Mouse (Mus musculus) forebrain, embryonic 16.5 days (tissue): ENCODE measurements around the gene Trio. TPM values are rescaled to one million over a fixed set of nuclear protein-coding genes. Genes with fewer than 3 reads are reported as not detected.
A peak's percentile ranks its signal among the peaks of the same experiment; 100 is the strongest.

Experiments
- ATAC-seq: fragments of 200-750 bp; cut with Nextera tagmentation; 2 replicates; pipeline ENCODE4 v1.8.0; 2017; ENCODE audit warnings: mild to moderate bottlenecking, moderate library complexity
- H3K27ac ChIP-seq: fragments of 300-500 bp; sonication (generic); 2 replicates; pipeline ENCODE4 v1.5.1; 2014; ENCODE audit warnings: low read length, control low read depth
- H3K27me3 ChIP-seq: fragments of 300-500 bp; sonication (generic); replicated peaks from 2 replicates; pipeline ENCODE4 v1.6.1; 2014; ENCODE audit warnings: low read length; ENCODE audit not compliant: control insufficient read depth, insufficient read depth
- H3K36me3 ChIP-seq: fragments of 300-500 bp; sonication (generic); 2 replicates; pipeline ENCODE4 v1.6.1; 2014; ENCODE audit not compliant: control insufficient read depth, insufficient read depth
- H3K4me1 ChIP-seq: fragments of 300-500 bp; sonication (generic); replicated peaks from 2 replicates; pipeline ENCODE4 v1.6.1; 2014; ENCODE audit warnings: low read length; ENCODE audit not compliant: control insufficient read depth, insufficient read depth
- H3K4me2 ChIP-seq: fragments of 300-500 bp; sonication (generic); 2 replicates; pipeline ENCODE4 v1.6.1; 2014; ENCODE audit warnings: mild to moderate bottlenecking, low read length, control low read depth
- H3K4me3 ChIP-seq: fragments of 300-500 bp; sonication (generic); replicated peaks from 2 replicates; pipeline ENCODE4 v1.5.1; 2014; ENCODE audit warnings: mild to moderate bottlenecking, low read length, control low read depth
- H3K9ac ChIP-seq: fragments of 300-500 bp; sonication (generic); replicated peaks from 2 replicates; pipeline ENCODE4 v1.6.1; 2014; ENCODE audit warnings: low read depth, low read length, control low read depth
- H3K9me3 ChIP-seq: fragments of 300-500 bp; sonication (generic); 2 replicates; pipeline ENCODE4 v1.6.1; 2016; ENCODE audit warnings: low read length; ENCODE audit not compliant: control insufficient read depth
- WGBS: fragments of 180-500 bp; shearing (Covaris S2); extraction: QIAGEN DNeasy Blood & Tissue Kit; methylation state at CpG from one replicate; pipeline ENCODE4 v1.1.7; 2014; 5-methylcytosine and 5-hydroxymethylcytosine counted together
- polyA plus RNA-seq: library from polyadenylated mRNA; unstranded; fragments of >200 nt; fragmentation: Nextera tagmentation; extraction: Ambion mirVana; gene quantifications from 2 replicates; pipeline ENCODE4 v1.2.1, GENCODE M21; 2015

Trio gene
- polyA plus RNA-seq, 1 experiment from 2014 or later: 42.6 TPM

DNA sequence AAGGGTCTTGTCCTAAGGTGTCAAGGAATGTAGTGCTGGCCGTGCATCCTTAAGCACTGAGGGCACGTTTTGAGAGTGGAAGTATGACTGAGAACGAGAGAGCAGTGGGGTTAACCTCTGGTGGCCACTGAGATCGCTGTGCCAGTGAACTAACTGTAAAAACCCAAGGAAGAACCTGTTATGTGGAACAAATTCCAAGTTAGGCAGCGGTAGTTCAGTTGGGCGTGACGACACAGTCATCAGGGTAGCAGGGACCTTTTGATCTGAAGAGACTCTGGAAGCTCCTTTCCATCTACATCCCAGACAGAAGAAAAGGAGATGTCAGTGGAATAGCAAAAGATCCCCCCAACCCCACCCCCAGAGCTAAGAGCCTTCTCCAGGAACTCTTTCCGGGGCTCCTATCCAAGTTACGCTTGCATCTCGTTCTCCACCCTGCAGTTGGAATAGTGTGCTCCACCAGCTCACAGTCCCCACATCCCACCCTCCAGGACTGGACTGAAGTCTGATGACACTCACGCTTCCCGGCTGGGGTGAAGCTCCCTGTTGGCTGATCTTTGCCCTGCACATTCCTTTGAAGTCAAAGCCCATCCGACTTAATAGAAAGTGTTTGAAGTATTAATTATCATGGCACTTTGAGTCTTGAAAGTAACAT, 38.6 kb upstream of the Trio start:
- no peak overlapping the region for H3K4me3 ChIP-seq
- H3K36me3 ChIP-seq: no peaks in the 10 kb centered on the region
- H3K9ac ChIP-seq: no peak overlapping the region
- no peaks in the 10 kb centered on the region for H3K9me3 ChIP-seq
- H3K4me1 ChIP-seq: no peaks in the 10 kb centered on the region
- no peak overlapping the region for H3K27ac ChIP-seq
- H3K27me3 ChIP-seq: no peaks in the 10 kb centered on the region
- WGBS: 82% methylated on average over 13 of the region's 13 CpGs
- no peak for ATAC-seq
- no peak overlapping the region for H3K4me2 ChIP-seq

DNA sequence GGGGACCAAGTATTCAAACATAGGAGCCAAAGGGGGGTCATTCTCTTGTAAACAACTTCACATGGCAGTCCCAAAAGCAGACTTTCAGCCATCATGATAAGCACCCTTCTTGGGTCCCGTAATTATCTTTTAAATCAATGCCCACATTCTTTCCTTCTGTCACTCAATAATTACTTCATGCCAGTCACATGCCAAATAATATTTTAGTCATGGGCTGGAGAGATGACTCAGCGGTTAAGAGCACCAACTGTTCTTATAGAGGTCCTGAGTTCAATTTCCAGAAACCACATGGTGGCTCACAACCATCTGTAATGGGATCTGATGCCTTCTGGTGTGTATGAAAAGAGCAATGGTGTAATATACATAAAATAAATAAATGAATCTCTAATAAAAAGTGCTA, 37.8 kb upstream of the Trio start:
- 92% methylated on average over 2 of the region's 2 CpGs for WGBS
- Histone ChIP-seq H3K9me3 (no peaks in the 10 kb centered on the region), H3K27ac (no peak overlapping the region), H3K27me3 (no peaks in the 10 kb centered on the region), H3K4me1 (no peaks in the 10 kb centered on the region), H3K36me3 (no peaks in the 10 kb centered on the region), H3K4me2 (no peak overlapping the region), H3K4me3 (no peak overlapping the region), H3K9ac (no peak overlapping the region)
- no peak for ATAC-seq

GRCm38 (mm10) chr15:28062016-28062415, 36.4 kb upstream of the Trio start:
- no peaks in the 10 kb centered on the region for H3K4me1 ChIP-seq
- WGBS: 98% methylated on average over 3 of the region's 3 CpGs
- H3K36me3 ChIP-seq: no peaks in the 10 kb centered on the region
- no peak overlapping the region for H3K4me3 ChIP-seq
- no peak overlapping the region for H3K9ac ChIP-seq
- H3K27ac ChIP-seq: no peak overlapping the region
- H3K27me3 ChIP-seq: no peaks in the 10 kb centered on the region
- ATAC-seq: no peak
- H3K9me3 ChIP-seq: no peaks in the 10 kb centered on the region
- no peak overlapping the region for H3K4me2 ChIP-seq

DNA sequence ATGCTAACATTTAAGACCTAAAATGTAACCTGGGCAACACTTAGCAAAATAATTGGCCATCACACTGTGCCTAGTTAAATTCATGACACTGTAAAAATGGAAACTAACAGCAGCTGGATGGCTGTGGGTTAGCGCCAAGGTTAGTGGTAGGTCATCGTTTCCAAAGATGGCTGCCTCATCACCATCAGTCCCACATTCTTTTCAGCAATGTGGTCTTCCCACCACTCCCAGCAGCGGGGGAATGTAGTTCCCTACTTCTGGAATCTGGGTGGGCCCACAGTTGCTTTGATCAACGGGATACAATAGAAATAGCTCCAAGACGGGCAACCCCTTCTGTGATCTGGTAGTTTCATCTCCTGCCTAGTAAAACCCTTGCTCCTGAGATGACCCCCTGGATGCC, 35.3 kb upstream of the Trio start:
- no peak for ATAC-seq
- H3K4me1 ChIP-seq: no peaks in the 10 kb centered on the region
- H3K4me2 ChIP-seq: no peak overlapping the region
- no peaks in the 10 kb centered on the region for H3K9me3 ChIP-seq
- 86% methylated on average over 5 of the region's 5 CpGs for WGBS
- H3K36me3 ChIP-seq: no peaks in the 10 kb centered on the region
- H3K9ac ChIP-seq: no peak overlapping the region
- no peak overlapping the region for H3K27ac ChIP-seq
- no peak overlapping the region for H3K4me3 ChIP-seq
- H3K27me3 ChIP-seq: no peaks in the 10 kb centered on the region

- H3K4me2 ChIP-seq: no peak overlapping the region
- H3K9ac ChIP-seq: no peak overlapping the region
- H3K9me3 ChIP-seq: no peaks in the 10 kb centered on the region
- 47% methylated on average over 6 of the region's 6 CpGs for WGBS
- H3K36me3 ChIP-seq: no peaks in the 10 kb centered on the region
- H3K4me1 ChIP-seq: no peaks in the 10 kb centered on the region
- H3K4me3 ChIP-seq: no peak overlapping the region
- H3K27ac ChIP-seq: no peak overlapping the region
- ATAC-seq: no peak
- H3K27me3 ChIP-seq: no peaks in the 10 kb centered on the region
These were observed 34.8 kb upstream of the Trio start for GRCm38 (mm10) chr15:28060423-28060822.

- Histone ChIP-seq H3K4me3 (no peak overlapping the region), H3K36me3 (no peaks in the 10 kb centered on the region), H3K4me1 (no peaks in the 10 kb centered on the region), H3K27ac (no peak overlapping the region), H3K27me3 (no peaks in the 10 kb centered on the region), H3K9me3 (no peaks in the 10 kb centered on the region), H3K4me2 (no peak overlapping the region), H3K9ac (no peak overlapping the region)
- ATAC-seq: no peak
- 32% methylated on average over 5 of the region's 5 CpGs for WGBS
These were observed 31.9 kb upstream of the Trio start for GRCm38 (mm10) chr15:28057545-28057944.

DNA sequence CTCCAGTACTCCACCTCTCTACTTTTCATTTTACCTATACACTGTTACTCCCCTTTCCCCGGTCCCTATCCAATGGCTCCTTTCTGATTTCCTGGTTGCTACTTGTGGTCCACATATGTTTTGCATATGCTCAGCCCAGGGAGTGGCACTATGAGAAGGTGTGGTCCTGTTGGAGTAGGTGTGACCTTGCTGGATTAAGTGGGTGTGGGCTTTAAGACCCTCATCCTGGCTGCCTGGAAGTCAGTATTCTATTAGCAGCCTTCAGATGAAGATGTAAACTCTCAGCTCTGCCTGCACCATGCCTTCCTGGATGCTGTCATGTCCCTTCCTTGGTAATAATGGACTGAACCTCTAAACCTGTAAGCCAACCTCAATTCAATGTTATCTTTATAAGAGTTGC, 29.1 kb upstream of the Trio start:
- no peak overlapping the region for H3K4me3 ChIP-seq
- no peaks in the 10 kb centered on the region for H3K27me3 ChIP-seq
- no peaks in the 10 kb centered on the region for H3K36me3 ChIP-seq
- no peak for ATAC-seq
- WGBS: 97% methylated on average over 1 of the region's 1 CpGs
- H3K4me1 ChIP-seq: peaks cover 4% of the 10 kb centered on the region
- H3K27ac ChIP-seq: no peak overlapping the region
- H3K9me3 ChIP-seq: no peaks in the 10 kb centered on the region
- no peak overlapping the region for H3K4me2 ChIP-seq
- H3K9ac ChIP-seq: no peak overlapping the region

- Histone ChIP-seq H3K27ac (no peak overlapping the region), H3K9ac (no peak overlapping the region), H3K4me3 (no peak overlapping the region), H3K27me3 (no peaks in the 10 kb centered on the region), H3K36me3 (no peaks in the 10 kb centered on the region), H3K4me1 (peaks cover 4% of the 10 kb centered on the region), H3K4me2 (no peak overlapping the region), H3K9me3 (no peaks in the 10 kb centered on the region)
- ATAC-seq: no peak
- WGBS: 63% methylated on average over 1 of the region's 1 CpGs
These were observed 28.5 kb upstream of the Trio start for GRCm38 (mm10) chr15:28054111-28054510.

DNA sequence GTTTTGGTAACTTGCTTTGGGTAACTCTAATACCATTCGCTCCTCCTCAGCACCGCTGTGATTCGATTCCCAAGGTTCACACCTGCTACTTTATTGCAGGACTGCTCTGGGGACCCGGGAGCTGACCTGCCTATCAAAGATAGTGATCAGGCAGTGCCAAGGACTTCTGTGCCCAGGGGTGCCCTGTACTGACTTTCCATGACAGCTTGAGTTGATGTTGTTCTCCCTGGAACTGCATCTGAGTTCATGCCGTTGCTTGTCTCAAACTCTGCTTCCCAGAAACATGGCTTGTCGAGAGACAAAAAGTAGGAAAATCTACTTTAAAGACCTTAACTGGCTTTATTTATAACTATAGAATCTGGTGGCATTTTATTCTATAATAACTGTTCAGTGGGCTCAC, 27.6 kb upstream of the Trio start:
- Histone ChIP-seq H3K4me2 (no peak overlapping the region), H3K27ac (no peak overlapping the region), H3K4me3 (no peak overlapping the region), H3K4me1 (peaks cover 4% of the 10 kb centered on the region), H3K27me3 (no peaks in the 10 kb centered on the region), H3K36me3 (no peaks in the 10 kb centered on the region), H3K9me3 (no peaks in the 10 kb centered on the region), H3K9ac (no peak overlapping the region)
- no peak for ATAC-seq
- 58% methylated on average over 6 of the region's 6 CpGs for WGBS

DNA sequence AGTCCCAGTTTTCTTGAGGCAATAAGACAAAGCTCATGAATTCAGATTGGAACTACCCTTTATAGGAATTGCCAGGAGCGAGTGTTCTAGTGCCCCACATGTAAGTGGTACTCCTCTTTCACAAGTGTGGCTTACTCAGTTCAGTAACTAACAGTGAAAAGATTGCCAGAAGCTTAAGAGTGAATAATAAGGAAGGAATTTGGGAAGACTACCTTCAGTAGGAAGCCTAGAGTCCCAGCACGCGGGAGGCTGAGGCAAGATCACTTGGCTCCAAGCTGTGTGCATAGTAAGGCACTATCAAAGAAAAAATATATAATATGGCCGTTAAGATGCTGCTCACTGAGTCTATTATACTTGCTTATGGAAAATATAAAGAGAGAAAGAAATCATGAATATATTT, 26.2 kb upstream of the Trio start:
- 0 out of 2 replicates have a peak, but pooled peaks have one; percentile 35 for ATAC-seq
- H3K27me3 ChIP-seq: no peaks in the 10 kb centered on the region
- peaks cover 4% of the 10 kb centered on the region for H3K4me1 ChIP-seq
- no peak overlapping the region for H3K9ac ChIP-seq
- no peak overlapping the region for H3K4me3 ChIP-seq
- 40% methylated on average over 4 of the region's 4 CpGs for WGBS
- H3K4me2 ChIP-seq: no peak overlapping the region
- no peaks in the 10 kb centered on the region for H3K9me3 ChIP-seq
- no peak overlapping the region for H3K27ac ChIP-seq
- no peaks in the 10 kb centered on the region for H3K36me3 ChIP-seq
